Mouse (Mus musculus): ENCODE data around the gene Tgfbr3.

Tgfbr3 gene

DNA sequence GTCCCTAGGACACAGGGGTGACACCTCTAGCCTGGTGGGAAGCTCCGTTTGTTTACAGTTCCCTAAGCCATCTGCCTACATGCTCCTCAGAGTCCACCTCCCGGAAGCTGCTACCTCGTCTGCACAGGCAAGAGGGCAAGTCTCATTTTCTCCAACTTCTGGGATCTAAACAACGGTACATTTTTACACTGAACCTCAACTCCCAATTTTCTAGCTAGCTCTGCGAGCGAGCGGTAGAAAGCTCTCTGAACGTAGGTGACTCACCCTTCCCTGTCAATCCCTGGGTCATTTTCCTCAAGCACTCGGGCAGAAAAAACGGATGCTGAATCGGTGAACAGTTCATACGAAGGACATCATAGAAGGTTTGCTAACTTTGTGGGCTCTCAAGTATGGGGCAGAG, 122.1 kb downstream of the Tgfbr3 start:
- DNase-seq: no peak

- peak; percentile 62 for DNase-seq
Measured at GRCm38 (mm10) chr5:107166659-107167370, 122.6 kb downstream of the Tgfbr3 start.

DNA sequence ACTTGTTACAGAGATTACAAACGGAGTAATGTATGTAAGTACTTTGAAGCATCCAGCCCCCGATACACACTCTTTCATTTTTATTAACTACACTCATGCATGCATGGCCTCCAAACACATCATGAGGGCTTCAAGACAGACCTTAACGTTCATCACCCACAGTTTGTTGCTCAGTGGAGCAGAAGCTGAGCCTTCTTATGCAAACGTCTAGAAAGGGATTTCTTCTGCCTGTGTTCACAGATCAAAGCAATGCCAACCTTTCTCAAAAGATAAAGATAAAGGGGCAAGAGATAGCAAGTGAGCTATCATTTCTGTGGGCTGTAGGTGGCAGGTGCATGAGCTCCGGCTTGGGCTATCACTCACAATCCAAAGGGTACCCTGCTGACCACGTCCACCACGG, 123.7 kb downstream of the Tgfbr3 start:
- no peak for DNase-seq

DNA sequence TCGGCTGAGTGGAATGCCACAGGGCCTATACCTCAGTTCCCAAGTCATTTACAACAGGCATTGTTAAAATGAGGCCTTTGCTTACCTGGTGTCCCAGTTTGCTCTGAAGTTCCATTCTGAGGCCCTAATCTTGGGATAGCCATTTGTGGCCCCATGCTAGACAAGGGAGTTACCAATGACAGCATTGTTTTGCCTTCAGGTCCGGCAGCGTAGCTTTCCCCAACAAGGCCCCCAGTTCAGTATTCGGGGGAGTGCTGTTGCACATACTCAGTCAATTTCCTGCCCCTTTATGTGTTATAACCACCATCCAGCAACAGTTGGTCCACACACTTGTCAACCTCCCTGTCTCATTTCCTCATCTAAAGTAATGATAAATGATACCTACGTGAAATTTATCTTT, 124.2 kb downstream of the Tgfbr3 start:
- DNase-seq: no peak

- no peak for DNase-seq
Measured at GRCm38 (mm10) chr5:107164856-107165255, 124.6 kb downstream of the Tgfbr3 start.

DNA sequence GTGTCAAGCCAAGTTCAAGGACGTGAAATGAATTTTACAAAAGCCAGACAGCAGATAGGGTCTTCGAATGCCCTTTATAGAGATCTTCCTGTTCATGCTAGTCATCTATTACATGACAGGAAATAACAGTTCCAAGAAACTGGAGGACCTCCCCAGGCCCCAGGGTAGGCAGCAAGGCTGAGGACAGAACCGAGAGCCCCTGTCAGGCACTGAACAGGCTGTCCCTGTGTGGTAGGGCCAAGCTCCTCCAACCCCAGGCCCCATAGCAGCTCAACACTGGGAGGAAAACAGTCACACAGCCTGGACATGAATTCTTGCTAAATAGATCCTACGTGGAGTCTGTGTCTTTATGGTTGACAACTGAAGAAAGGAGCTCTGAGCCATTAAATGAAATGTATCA, 125.3 kb downstream of the Tgfbr3 start:
- no peak for DNase-seq

DNA sequence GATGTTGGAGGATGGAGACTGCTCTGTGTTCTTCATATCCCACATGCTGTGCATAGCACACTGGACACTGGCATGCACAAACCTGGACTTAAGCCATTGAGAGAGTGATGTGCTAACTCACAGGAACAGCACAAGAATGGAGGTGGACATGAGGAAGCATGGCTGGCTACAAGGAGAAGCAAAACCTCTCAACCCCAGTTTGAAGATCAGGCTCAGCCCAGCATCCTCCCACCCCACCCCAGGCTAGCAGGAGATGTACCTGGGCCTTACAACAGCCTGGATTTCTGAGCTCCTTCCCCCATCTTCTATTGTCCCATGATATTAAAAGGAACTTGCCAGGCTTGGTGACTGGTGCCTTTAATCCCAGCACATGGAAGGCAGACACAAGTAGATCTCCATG, 126.1 kb downstream of the Tgfbr3 start:
- no peak for DNase-seq

- no peak for DNase-seq
Measured at GRCm38 (mm10) chr5:107162812-107163211, 126.6 kb downstream of the Tgfbr3 start.

- DNase-seq: no peak
Measured at GRCm38 (mm10) chr5:107162319-107162718, 127.1 kb downstream of the Tgfbr3 start.

DNA sequence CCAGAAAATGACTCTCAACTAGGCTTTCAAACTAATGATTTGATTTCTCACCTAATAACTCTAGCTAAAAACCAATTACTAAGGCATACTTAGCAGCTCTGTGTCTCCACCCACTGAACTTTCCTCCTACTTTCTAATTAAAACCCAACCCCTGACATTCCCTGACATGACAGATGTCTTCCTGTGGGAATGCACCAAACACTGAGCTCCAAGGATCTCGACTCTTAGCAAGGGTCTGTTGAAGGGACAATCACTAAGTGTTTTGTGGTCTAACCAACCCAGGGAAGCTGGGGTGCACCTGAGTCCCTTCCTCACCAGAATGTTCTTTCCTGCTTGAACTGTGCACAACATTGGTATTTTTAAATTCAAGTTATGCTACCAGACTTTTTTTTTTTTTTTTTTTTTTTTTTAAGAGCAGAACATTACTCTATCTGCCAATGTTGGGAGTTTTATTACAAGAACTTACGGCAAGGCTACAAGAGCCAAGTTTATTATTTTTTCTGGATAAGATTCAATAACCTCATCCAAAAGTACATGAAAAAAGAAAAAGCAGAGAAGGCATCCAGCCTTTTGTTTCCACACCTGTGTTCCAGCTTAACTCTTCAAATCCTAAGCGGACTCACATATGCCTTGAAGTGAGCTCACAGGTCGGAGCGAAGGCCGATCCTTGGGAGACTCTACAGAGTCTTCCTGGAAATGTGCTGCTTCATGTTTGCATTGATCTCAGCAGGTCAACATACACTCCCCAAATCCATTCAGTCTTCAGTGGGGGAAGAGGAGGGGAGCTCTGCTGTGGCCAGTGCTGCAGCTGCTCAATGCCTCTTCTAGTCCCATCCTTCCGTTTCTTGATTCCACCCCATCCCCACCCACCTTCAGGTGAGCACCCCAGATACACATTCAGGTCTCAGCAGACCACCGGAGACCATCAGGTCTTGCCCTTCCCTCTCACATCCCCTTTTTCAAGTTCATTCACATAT, 129.2 kb downstream of the Tgfbr3 start:
- DNase-seq: no peak

DNA sequence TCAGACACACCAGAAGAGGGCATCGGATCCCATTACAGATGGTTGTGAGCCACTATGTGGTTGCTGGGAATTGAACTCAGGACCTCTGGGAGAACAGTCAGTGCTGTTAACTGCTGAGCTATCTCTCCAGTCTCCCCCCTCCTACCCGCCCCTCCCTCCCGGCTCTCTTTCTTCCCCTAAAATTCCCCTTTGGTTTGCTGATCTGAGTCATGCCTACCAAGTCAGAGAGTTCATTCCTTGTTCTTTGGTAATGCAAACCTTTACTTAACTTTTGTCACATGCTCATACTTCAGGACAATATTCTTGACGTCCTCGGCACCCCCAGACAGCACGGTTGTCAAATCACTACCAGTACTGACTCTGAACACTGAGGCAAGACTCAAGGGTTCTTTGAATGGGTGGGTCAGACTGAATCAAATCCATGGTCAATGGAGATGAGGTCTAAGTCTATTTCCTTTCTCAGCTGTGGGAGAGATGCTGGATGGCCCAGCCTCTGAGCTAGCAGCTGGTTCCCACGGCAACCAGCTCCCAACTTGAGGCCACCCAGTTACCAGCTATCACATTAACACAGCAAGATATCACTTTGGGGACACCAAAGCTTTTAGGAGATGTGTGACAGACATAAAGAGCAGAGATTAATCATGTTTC, 130.8 kb downstream of the Tgfbr3 start:
- DNase-seq: no peak

DNA sequence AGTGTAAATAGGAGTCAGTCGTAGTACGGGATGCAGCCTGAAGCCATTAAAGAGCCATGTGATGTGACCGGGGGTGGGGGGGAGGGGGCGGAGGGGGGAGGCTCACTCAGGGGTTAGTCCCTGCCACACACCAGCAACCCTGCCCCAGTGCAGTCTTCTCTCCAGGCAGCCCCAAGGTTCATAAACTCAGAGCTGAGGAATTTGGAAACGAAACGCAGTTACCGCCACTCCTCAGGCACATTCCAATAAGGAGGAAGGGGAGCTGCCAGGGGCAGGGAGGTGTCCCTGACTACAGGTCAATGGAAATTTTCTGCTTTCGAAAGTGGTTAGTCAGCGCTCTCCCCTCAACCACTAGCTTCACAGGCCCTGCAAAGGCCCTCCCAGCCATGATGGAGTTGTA, 132.0 kb downstream of the Tgfbr3 start:
- no peak for DNase-seq

DNA sequence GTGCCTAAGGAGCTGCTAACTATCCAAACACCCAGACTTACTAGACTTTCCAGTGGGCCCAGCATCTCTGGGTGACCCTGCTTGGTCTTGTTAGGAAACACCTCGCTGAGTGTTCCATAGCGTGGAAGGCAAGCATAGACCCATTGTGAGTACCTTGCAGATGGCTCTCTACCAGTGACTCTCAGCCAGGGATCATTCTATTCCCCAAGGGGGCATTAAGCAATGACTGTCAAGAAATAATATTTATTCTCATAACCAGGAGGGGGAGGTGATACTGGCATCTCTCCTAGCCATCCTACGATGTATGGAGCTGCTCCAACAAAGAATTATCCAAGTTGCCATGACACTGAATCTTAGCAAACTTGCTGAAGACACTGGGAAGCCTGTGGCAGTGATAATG, 133.3 kb downstream of the Tgfbr3 start:
- DNase-seq: no peak

DNA sequence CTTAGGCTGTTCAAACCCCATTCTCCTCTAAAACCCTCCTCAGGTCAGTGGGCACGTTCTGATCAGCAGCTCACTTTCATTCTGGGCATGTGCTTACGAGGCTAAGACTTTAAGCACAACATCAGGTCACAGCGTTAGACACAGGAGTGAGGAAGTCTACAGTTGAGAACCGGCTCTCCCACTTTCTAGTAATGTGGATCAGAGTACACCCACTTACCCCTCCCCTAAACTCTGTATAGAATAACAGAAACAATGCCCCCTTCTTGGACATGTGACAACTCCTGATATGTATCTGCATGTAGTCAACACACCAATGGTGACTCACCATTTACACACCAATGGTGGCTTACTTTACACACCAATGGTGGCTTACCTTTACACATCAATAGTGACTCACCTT, 136.4 kb downstream of the Tgfbr3 start:
- no peak for DNase-seq

DNA sequence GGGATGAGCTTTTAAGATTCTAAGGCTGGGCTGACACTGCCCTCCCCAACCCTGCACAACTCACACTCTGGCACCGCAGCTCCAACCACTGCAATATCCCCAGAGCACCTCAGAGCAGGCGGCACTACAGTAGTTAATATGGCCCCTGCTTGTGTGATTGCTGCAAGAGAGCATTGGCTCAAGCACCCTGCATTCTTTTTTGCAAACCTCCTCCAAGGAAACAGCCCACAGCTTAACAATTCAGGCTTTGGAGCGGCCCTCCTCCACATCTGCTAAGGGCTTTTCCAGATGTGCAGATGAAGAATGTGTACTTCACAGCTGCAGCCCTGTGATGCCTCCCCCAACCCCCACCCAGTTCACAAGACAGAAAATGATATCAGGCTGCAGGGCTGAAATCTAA, 138.1 kb downstream of the Tgfbr3 start:
- no peak for DNase-seq

DNA sequence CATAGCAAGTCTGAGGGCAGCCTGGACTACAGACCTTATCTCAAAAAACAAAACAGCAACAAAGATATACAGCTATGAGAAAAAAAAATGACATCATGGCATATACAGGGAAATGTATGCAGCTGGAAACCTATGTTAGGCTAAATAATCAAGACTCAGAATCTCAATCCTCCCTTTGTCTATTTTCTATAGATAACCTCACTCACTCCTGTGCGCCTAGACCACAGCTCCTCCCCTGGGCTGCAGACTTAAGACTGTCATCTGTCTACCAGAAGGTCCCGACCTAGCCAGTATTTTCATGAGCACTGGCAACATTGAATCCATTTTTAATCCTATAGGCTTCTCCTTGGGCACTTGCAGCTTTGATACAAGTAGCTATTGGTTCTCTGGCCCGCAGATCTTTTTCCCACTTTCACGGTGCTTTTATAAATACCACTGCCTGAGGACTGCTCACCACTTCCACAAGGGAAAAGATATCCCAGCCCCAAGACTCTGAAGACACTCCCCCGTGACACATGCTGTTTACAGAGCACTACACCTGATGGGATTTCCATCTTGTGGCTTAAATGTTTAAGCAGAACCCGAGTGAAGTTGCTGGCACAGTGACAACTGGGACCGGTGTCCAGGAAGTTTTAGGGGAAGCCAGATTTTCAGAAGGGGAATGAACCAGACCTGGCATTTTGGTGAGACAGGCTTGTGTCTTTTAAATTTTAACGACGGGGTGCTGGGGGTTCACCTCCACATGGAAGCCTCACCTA, 138.7 kb downstream of the Tgfbr3 start:
- no peak for DNase-seq

GRCm38 (mm10) chr5:107147951-107148766, 141.3 kb downstream of the Tgfbr3 start:
- DNase-seq: peak; percentile 68

DNA sequence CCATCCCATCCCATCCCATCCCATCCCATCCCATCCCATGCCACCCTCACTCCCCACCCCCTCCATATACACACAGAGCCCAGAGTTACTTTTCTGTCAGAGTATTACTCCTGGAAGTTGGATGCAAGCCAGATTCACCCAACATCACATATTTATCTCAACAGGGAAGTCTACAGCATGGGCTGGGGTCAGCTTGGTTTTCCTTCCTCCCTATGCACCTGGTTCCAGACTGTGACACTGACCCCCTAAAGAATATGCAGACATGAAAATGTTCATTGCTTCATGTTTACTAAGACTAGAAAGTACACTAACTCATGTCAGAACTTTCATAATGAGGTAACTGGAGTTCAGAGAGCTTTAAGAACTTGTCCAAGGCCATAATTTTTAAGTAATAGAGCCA, 142.0 kb downstream of the Tgfbr3 start:
- no peak for DNase-seq

- DNase-seq: peak; percentile 40
Measured at GRCm38 (mm10) chr5:107146111-107146616, 143.3 kb downstream of the Tgfbr3 start.

DNA sequence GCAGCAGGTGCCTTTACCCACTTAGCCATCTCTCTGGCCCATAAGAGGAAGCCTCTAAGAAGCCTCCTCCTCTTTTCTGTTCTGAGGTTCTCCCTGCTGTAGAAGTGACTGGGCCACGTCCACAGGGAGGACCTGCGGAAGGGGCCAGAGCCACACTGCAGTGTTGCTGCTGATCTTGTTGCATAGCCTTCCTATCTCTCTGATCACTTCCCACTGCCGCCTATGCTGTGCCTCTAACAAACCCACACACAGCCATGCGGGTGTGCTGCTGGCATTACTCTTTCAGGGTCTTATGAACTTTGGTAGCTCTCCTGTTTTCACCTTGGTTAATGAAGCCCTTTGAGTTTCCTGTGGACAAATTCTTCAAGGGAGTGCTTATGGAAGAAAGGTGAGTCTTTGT, 144.3 kb downstream of the Tgfbr3 start:
- DNase-seq: no peak

GRCm38 (mm10) chr5:107144263-107144843, 145.1 kb downstream of the Tgfbr3 start:
- DNase-seq: no peak

All from lung, postnatal 14 days (tissue).